Mouse (Mus musculus) brain, embryonic 14.5 days (tissue): ENCODE results near the gene Eya3.

Experiments
- CTCF ChIP-seq: fragments of 200-500 bp; IDR thresholded peaks from 2 replicates; pipeline ENCODE4 v1.5.1; 2012; ENCODE audit warnings: inconsistent platforms, mild to moderate bottlenecking, moderate library complexity, borderline replicate concordance; ENCODE audit not compliant: insufficient read depth, insufficient read length; ENCODE audit errors: extremely low read depth
- POLR2A ChIP-seq: fragments of 200-500 bp; IDR thresholded peaks from 2 replicates; pipeline ENCODE4 v1.6.1; 2012; ENCODE audit warnings: mild to moderate bottlenecking, inconsistent platforms, borderline replicate concordance; ENCODE audit not compliant: poor library complexity, insufficient read depth, insufficient read length, severe bottlenecking; ENCODE audit errors: extremely low read depth

- no peak for TF ChIP-seq POLR2A
- TF ChIP-seq CTCF, result no peak
Observed at GRCm38 (mm10) chr4:132610301-132610984, 28.3 kb upstream of the Eya3 start.
